Mouse (Mus musculus) midbrain, embryonic 12.5 days (tissue): ENCODE data around the gene Zdhhc8. TPM values are rescaled to one million over a fixed set of nuclear protein-coding genes. Genes with fewer than 3 reads are reported as not detected.

Experiments
- ATAC-seq: fragments of 200-750 bp; cut with Nextera tagmentation; 2 replicates; pipeline ENCODE4 v1.8.0; 2017; ENCODE audit warnings: low read depth, moderate TSS enrichment, moderate library complexity; ENCODE audit not compliant: low FRiP score
- H3K27ac ChIP-seq: fragments of 300-500 bp; sonication (generic); replicated peaks from 2 replicates; pipeline ENCODE4 v1.5.1; 2016; ENCODE audit warnings: mild to moderate bottlenecking
- H3K27me3 ChIP-seq: fragments of 300-500 bp; sonication (generic); 2 replicates; pipeline ENCODE4 v1.6.1; 2016; ENCODE audit warnings: mild to moderate bottlenecking
- H3K36me3 ChIP-seq: fragments of 300-500 bp; sonication (generic); 2 replicates; pipeline ENCODE4 v1.6.1; 2016
- H3K4me1 ChIP-seq: fragments of 300-500 bp; sonication (generic); 2 replicates; pipeline ENCODE4 v1.6.1; 2016
- H3K4me2 ChIP-seq: fragments of 300-500 bp; sonication (generic); replicated peaks from 2 replicates; pipeline ENCODE4 v1.6.1; 2016; ENCODE audit warnings: mild to moderate bottlenecking, moderate library complexity
- H3K4me3 ChIP-seq: fragments of 300-500 bp; sonication (generic); 2 replicates; pipeline ENCODE4 v1.5.1; 2016; ENCODE audit warnings: mild to moderate bottlenecking
- H3K9ac ChIP-seq: fragments of 300-500 bp; sonication (generic); replicated peaks from 2 replicates; pipeline ENCODE4 v1.6.1; 2016; ENCODE audit warnings: mild to moderate bottlenecking, moderate library complexity
- H3K9me3 ChIP-seq: fragments of 300-500 bp; sonication (generic); 2 replicates; pipeline ENCODE4 v1.6.1; 2016; ENCODE audit warnings: mild to moderate bottlenecking
- WGBS: fragments of 180-500 bp; shearing (Covaris S2); methylation state at CpG from one replicate; pipeline ENCODE4 v1.1.7; 2016; 5-methylcytosine and 5-hydroxymethylcytosine counted together
- polyA plus RNA-seq: library from polyadenylated mRNA; unstranded; fragments of >200 nt; fragmentation: Nextera tagmentation; extraction: Ambion mirVana; gene quantifications from 2 replicates; pipeline ENCODE4 v1.2.1, GENCODE M21; 2016

The Zdhhc8 gene
- polyA plus RNA-seq, 1 experiment from 2014 or later = 16.6 TPM

GRCm38 (mm10) chr16:18187221-18187620, 47.7 kb downstream of the Zdhhc8 start:
- Histone ChIP-seq H3K4me3 (no peak overlapping the region), H3K27ac (no peak overlapping the region), H3K36me3 (no peaks in the 10 kb centered on the region), H3K9ac (no peak overlapping the region), H3K4me2 (no peak overlapping the region), H3K4me1 (no peaks in the 10 kb centered on the region), H3K9me3 (no peaks in the 10 kb centered on the region), H3K27me3 (no peaks in the 10 kb centered on the region)
- ATAC-seq = no peak
- 91% methylated on average over 3 of the region's 3 CpGs for WGBS

DNA sequence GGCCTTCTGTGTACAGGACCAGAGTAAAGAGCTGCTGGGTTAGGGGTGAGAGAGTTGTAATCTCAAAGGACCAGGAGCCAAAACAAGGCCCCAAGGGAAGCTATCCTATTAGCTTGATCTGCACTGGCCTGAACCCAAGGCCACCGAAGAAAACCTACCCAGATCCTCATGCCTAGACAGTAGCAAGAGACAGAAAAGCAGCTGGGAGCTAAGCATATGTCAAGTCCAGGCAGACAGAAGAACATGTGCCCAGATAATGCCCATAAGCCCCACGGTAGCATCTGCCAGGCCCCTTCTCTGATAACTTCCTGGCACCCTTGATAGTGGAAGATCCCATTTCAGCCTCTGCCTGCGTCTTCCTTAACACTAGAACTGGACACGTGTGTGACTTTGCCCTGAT, 48.1 kb downstream of the Zdhhc8 start:
- H3K4me1 ChIP-seq = no peaks in the 10 kb centered on the region
- WGBS = 86% methylated on average over 4 of the region's 4 CpGs
- no peak for ATAC-seq
- H3K27ac ChIP-seq = no peak overlapping the region
- no peak overlapping the region for H3K9ac ChIP-seq
- H3K9me3 ChIP-seq = no peaks in the 10 kb centered on the region
- H3K36me3 ChIP-seq = no peaks in the 10 kb centered on the region
- H3K4me3 ChIP-seq = no peak overlapping the region
- H3K27me3 ChIP-seq = no peaks in the 10 kb centered on the region
- no peak overlapping the region for H3K4me2 ChIP-seq

- no peak overlapping the region for H3K27ac ChIP-seq
- no peak overlapping the region for H3K4me2 ChIP-seq
- no peak overlapping the region for H3K4me3 ChIP-seq
- H3K9ac ChIP-seq = no peak overlapping the region
- no peak for ATAC-seq
- H3K27me3 ChIP-seq = 0 out of 2 replicates have a peak, but pooled peaks cover 4% of the 10 kb centered on the region
- H3K36me3 ChIP-seq = no peaks in the 10 kb centered on the region
- WGBS = 90% methylated on average over 8 of the region's 8 CpGs
- no peaks in the 10 kb centered on the region for H3K4me1 ChIP-seq
- no peaks in the 10 kb centered on the region for H3K9me3 ChIP-seq
Measured at GRCm38 (mm10) chr16:18185715-18186449, 49.1 kb downstream of the Zdhhc8 start.

DNA sequence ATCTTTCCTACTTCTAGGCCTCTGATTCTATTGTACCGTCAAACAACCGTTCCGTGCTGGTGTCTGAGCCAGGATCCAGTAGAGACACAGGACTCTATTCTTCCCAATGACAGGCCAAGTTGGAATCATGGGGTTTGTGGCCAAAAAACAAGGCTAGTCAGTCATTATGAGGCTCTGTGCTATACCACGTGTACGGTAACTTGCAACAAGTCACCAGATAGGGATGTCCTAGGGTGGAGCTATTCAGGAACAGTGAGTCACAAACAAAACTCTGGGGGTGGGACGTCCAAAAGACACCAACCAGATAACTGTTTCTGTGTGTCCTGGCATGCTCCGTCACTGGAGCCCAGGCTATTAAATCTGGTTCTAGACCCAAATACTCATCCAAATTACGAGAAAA, 52.2 kb downstream of the Zdhhc8 start:
- Histone ChIP-seq H3K4me1 (peaks cover 5% of the 10 kb centered on the region; the same call in 1 of the 2 replicates), H3K4me3 (no peak overlapping the region), H3K27ac (no peak overlapping the region), H3K27me3 (0 out of 2 replicates have a peak, but pooled peaks cover 8% of the 10 kb centered on the region), H3K9ac (no peak overlapping the region), H3K36me3 (no peaks in the 10 kb centered on the region), H3K9me3 (no peaks in the 10 kb centered on the region), H3K4me2 (no peak overlapping the region)
- no peak for ATAC-seq
- WGBS = 81% methylated on average over 8 of the region's 8 CpGs

GRCm38 (mm10) chr16:18181398-18181797, 53.5 kb downstream of the Zdhhc8 start:
- 62% methylated on average over 10 of the region's 10 CpGs for WGBS

GRCm38 (mm10) chr16:18179591-18179990, 55.3 kb downstream of the Zdhhc8 start:
- no peak overlapping the region for H3K9ac ChIP-seq
- no peaks in the 10 kb centered on the region for H3K9me3 ChIP-seq
- WGBS = 3% methylated on average over 2 of the region's 2 CpGs
- H3K27ac ChIP-seq = 0 out of 2 replicates have a peak overlapping the region, but pooled peaks have one; percentile 11
- no peaks in the 10 kb centered on the region for H3K36me3 ChIP-seq
- H3K4me2 ChIP-seq = no peak overlapping the region
- peaks cover 14% of the 10 kb centered on the region for H3K27me3 ChIP-seq
- H3K4me1 ChIP-seq = peaks cover 5% of the 10 kb centered on the region; the same call in 1 of the 2 replicates
- ATAC-seq = no peak
- H3K4me3 ChIP-seq = no peak overlapping the region

More at GRCm38 (mm10) chr16:18181398-18181797, 53.5 kb downstream of the Zdhhc8 start:
- Histone ChIP-seq H3K4me2 (no peak overlapping the region), H3K4me3 (no peak overlapping the region), H3K36me3 (no peaks in the 10 kb centered on the region), H3K9ac (no peak overlapping the region), H3K9me3 (no peaks in the 10 kb centered on the region), H3K27ac (no peak overlapping the region), H3K4me1 (peaks cover 5% of the 10 kb centered on the region; the same call in 1 of the 2 replicates), H3K27me3 (peaks cover 8% of the 10 kb centered on the region; the same call in 1 of the 2 replicates)
- ATAC-seq = no peak

GRCm38 (mm10) chr16:18176758-18177157, 58.2 kb downstream of the Zdhhc8 start:
- Histone ChIP-seq H3K9me3 (no peaks in the 10 kb centered on the region), H3K4me2 (no peak overlapping the region), H3K36me3 (no peaks in the 10 kb centered on the region), H3K4me1 (peaks cover 9% of the 10 kb centered on the region; the same call in 1 of the 2 replicates), H3K9ac (no peak overlapping the region), H3K27me3 (peaks cover 20% of the 10 kb centered on the region), H3K4me3 (no peak overlapping the region), H3K27ac (no peak overlapping the region)
- ATAC-seq = no peak
- 87% methylated on average over 4 of the region's 4 CpGs for WGBS

DNA sequence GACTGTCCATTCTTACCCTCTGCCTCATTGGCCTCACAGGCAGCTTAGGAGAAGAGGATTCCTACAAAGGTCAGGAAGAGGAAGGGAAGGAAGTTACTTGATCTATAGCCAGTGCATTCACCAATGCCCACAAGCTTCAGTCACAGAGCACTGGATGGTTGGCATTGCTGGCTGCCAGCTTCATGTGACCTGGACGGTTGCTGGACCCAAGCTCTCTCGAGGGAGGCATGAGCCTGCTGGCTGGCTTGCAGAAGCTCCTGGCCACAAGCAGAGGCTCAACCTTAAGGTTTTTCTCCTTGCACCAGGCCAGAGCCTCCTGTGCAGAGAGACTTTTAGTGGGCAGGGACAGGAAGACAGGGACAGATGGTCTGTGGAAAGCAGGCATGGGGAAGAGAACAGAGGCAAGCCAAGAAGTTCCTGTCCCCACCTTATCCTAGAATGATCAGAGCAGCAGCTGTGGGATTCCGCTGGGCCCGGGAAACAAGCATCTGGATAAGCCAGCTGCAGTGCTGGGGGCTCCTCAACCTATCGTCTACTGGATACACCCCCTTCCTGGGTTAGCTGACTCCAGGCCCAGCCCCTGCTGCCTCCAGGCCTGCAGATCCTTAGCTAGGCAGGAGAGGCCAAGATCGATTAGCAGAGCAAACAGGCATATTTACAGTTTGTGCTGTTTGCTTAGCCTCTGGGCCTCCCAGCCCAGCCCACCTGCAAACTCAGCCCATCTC, 59.0 kb downstream of the Zdhhc8 start:
- Histone ChIP-seq H3K4me1 (peaks cover 9% of the 10 kb centered on the region; the same call in 1 of the 2 replicates), H3K36me3 (no peaks in the 10 kb centered on the region), H3K4me2 (no peak overlapping the region), H3K9ac (no peak overlapping the region), H3K4me3 (no peak overlapping the region), H3K27me3 (peaks cover 16% of the 10 kb centered on the region), H3K27ac (no peak overlapping the region), H3K9me3 (no peaks in the 10 kb centered on the region)
- ATAC-seq = no peak
- 58% methylated on average over 6 of the region's 6 CpGs for WGBS

DNA sequence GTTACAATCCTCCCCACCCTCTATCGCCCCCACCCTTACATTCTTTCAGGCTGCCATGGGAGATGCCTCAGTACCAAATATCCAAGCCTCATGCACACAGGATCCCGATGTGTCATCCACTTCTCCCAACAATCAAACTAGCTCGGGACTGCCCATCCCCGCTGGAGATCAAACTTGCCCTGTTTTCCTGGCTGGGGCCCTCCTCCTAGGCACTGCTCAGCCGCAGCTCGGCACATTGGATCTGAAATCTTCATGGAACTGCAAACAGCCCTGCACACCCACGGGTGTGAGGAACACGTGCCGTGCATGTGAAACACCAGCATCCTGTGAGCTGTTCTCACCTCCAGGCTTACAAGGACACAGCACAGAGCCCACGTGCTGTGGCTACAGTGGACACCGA, 61.1 kb downstream of the Zdhhc8 start:
- Histone ChIP-seq H3K4me1 (0 out of 2 replicates have a peak, but pooled peaks cover 4% of the 10 kb centered on the region), H3K9ac (no peak overlapping the region), H3K36me3 (no peaks in the 10 kb centered on the region), H3K27ac (no peak overlapping the region), H3K4me2 (no peak overlapping the region), H3K9me3 (no peaks in the 10 kb centered on the region), H3K4me3 (no peak overlapping the region), H3K27me3 (peaks cover 15% of the 10 kb centered on the region)
- 55% methylated on average over 11 of the region's 11 CpGs for WGBS
- ATAC-seq = no peak

DNA sequence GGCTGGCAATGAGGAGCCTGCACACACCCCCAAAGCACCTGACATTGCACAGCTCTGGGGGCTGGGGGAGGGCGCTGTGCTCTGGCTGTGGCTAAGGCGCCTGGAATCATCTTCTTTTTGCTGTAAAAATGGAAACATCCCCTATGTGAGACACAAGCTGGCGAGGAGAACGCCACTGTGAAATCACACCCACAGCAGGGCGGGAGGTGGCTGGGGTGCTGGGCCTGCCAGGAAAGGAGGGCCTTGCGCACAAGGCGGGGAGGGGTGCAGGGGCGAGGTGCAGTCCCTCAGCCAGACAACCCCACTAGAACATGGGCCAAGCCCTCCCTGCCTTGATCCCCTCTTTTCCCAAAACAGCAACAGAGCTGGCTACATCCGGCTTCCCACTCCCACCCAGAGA, 61.7 kb downstream of the Zdhhc8 start:
- H3K4me3 ChIP-seq = no peak overlapping the region
- peaks cover 15% of the 10 kb centered on the region for H3K27me3 ChIP-seq
- H3K36me3 ChIP-seq = no peaks in the 10 kb centered on the region
- no peak overlapping the region for H3K4me2 ChIP-seq
- 82% methylated on average over 9 of the region's 9 CpGs for WGBS
- ATAC-seq = no peak
- H3K9me3 ChIP-seq = no peaks in the 10 kb centered on the region
- H3K9ac ChIP-seq = no peak overlapping the region
- H3K4me1 ChIP-seq = 0 out of 2 replicates have a peak, but pooled peaks cover 4% of the 10 kb centered on the region
- H3K27ac ChIP-seq = no peak overlapping the region

DNA sequence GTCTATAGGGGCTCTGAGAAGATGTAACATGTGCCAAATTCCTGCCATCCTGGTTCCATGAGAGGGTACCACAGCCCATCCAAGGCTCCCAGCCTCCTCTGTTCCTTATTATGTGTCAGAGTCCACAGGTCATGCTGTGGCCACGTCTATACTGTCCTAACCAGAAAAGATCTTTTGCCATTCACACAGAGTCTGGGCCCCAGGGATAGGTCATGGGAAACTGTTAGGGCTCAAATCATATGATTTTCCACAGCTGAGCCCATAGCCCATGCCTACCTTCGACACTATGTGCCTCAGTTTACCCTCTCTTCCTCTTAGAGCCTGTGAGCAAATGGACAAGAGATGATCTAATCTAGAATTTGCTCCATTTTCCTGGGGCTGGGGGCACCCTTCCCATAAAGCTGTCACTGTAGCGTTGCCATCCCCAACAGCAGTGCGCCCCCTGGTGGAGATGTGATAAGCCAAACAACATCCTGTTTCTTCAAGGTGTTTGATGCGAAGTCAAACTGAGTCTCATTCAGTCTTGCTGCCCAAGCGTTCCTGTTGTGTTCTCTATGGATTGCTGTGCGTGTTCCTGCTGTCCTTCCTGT, 62.6 kb downstream of the Zdhhc8 start:
- no peak overlapping the region for H3K4me2 ChIP-seq
- no peak overlapping the region for H3K27ac ChIP-seq
- ATAC-seq = peak; percentile 25; the same call in 1 of the 2 replicates
- H3K9me3 ChIP-seq = no peaks in the 10 kb centered on the region
- H3K4me1 ChIP-seq = 0 out of 2 replicates have a peak, but pooled peaks cover 4% of the 10 kb centered on the region
- H3K36me3 ChIP-seq = no peaks in the 10 kb centered on the region
- H3K27me3 ChIP-seq = peaks cover 15% of the 10 kb centered on the region
- no peak overlapping the region for H3K9ac ChIP-seq
- WGBS = 9% methylated on average over 7 of the region's 7 CpGs
- no peak overlapping the region for H3K4me3 ChIP-seq
